Mouse (Mus musculus) forebrain, embryonic 12.5 days (tissue): ENCODE data around the gene Kyat1. TPM values are rescaled to one million over a fixed set of nuclear protein-coding genes. Genes with fewer than 3 reads are reported as not detected.

Source experiments
- ATAC-seq: fragments of 200-750 bp; cut with Nextera tagmentation; 2 replicates; pipeline ENCODE4 v1.8.0; 2017; ENCODE audit warnings: moderate TSS enrichment; ENCODE audit not compliant: low FRiP score
- H3K27ac ChIP-seq: fragments of 300-500 bp; sonication (generic); 2 replicates; pipeline ENCODE4 v1.5.1; 2016; ENCODE audit warnings: mild to moderate bottlenecking
- H3K27me3 ChIP-seq: fragments of 300-500 bp; sonication (generic); 2 replicates; pipeline ENCODE4 v1.6.1; 2016; ENCODE audit warnings: mild to moderate bottlenecking
- H3K36me3 ChIP-seq: fragments of 300-500 bp; sonication (generic); replicated peaks from 2 replicates; pipeline ENCODE4 v1.6.1; 2016; ENCODE audit warnings: mild to moderate bottlenecking
- H3K4me1 ChIP-seq: fragments of 300-500 bp; sonication (generic); 2 replicates; pipeline ENCODE4 v1.6.1; 2016
- H3K4me2 ChIP-seq: fragments of 300-500 bp; sonication (generic); 2 replicates; pipeline ENCODE4 v1.6.1; 2016; ENCODE audit warnings: mild to moderate bottlenecking, moderate library complexity
- H3K4me3 ChIP-seq: fragments of 300-500 bp; sonication (generic); replicated peaks from 2 replicates; pipeline ENCODE4 v1.5.1; 2016; ENCODE audit warnings: mild to moderate bottlenecking
- H3K9ac ChIP-seq: fragments of 300-500 bp; sonication (generic); 2 replicates; pipeline ENCODE4 v1.6.1; 2016; ENCODE audit warnings: mild to moderate bottlenecking
- H3K9me3 ChIP-seq: fragments of 300-500 bp; sonication (generic); 2 replicates; pipeline ENCODE4 v1.6.1; 2016
- WGBS: fragments of 180-500 bp; shearing (Covaris S2); methylation state at CpG from one replicate; pipeline ENCODE4 v1.1.7; 2016; 5-methylcytosine and 5-hydroxymethylcytosine counted together
- polyA plus RNA-seq: library from polyadenylated mRNA; unstranded; fragments of >200 nt; fragmentation: Nextera tagmentation; extraction: Ambion mirVana; gene quantifications from 2 replicates; pipeline ENCODE4 v1.2.1, GENCODE M21; 2016

Kyat1 gene
- 9.0 and 9.4 TPM in 2 replicates for polyA plus RNA-seq

DNA sequence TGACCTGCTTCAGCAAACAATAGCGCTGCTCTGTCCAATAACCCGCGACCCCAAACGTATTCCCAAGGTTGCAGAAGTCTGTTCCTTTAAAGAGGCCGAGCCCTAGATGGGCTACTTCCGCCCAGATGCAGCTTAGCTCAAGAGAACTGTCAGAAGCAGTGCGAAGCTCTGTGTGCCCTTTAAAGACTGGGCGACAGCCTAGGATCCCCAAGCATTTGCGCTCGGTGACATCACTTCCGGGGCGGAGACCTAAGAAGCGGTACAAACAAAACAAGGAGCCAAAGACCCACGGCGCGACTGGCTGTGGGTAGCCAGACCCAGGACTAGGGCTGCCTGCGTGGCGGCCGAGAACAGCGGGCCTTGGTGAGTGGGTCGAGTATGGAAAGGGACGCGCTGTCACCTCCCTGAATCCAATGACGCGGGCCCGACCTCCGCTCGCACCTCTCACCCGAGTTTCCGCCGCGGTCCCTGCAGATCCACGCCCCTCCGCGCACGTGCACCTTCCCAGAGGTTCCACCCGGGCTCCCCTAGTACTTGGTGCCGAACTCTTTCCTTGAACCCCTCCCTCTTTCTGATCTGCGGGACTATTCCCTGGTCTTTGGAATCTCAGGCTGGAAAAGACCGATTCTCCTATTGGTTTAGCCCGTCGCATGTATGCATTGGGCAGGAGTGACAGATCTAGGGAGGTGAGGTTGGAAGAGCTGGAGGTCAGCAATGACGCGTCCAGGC is at the start of gene Kyat1:
TSS of gene Kyat1 (minus strand) at position 219 of the 729 bp plus-strand sequence.
- peak within 1 kb of the TSS; percentile 64 for H3K9ac ChIP-seq
- no peaks in the 10 kb centered on the region for H3K27me3 ChIP-seq
- H3K4me3 ChIP-seq: peak within 1 kb of the TSS; percentile 68
- peak; percentile 96 for ATAC-seq
- H3K27ac ChIP-seq: peak within 1 kb of the TSS; percentile 59; the same call in 1 of the 2 replicates
- H3K36me3 ChIP-seq: no peaks in the 10 kb centered on the region
- H3K4me2 ChIP-seq: peak within 1 kb of the TSS; percentile 80
- under 1% methylated on average over 44 of the region's 44 CpGs for WGBS
- H3K4me1 ChIP-seq: peaks cover 18% of the 10 kb centered on the region
- no peaks in the 10 kb centered on the region for H3K9me3 ChIP-seq

DNA sequence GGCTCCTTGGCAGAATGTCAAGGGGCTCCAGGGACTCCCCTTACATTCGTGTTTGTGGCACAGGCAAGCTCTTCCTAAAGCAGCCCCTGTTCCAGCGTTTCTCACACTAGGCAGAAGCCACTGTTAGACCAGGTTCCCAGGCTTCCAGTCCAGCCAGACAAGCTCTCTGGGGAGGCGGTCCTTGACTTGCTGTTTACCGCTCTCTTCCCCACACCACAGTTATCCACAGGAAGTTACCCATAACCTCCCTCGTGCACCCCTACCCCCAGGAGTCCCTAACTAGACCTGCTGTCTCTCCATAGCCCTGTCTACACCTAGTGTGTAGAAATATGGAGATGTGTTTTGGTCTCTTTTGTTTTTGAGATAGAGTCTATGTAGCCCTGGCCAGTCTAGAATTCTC is 48.2 kb upstream of the Kyat1 start:
- peaks cover 89% of the 10 kb centered on the region for H3K36me3 ChIP-seq
- no peaks in the 10 kb centered on the region for H3K27me3 ChIP-seq
- WGBS: 86% methylated on average over 5 of the region's 5 CpGs
- ATAC-seq: no peak
- H3K27ac ChIP-seq: no peak overlapping the region
- H3K4me1 ChIP-seq: peaks cover 4% of the 10 kb centered on the region; the same call in 1 of the 2 replicates
- H3K9me3 ChIP-seq: no peaks in the 10 kb centered on the region
- H3K9ac ChIP-seq: no peak overlapping the region
- H3K4me2 ChIP-seq: no peak overlapping the region
- H3K4me3 ChIP-seq: no peak overlapping the region

- Histone ChIP-seq H3K4me3 (no peak overlapping the region), H3K27me3 (no peaks in the 10 kb centered on the region), H3K27ac (no peak overlapping the region), H3K4me2 (no peak overlapping the region), H3K4me1 (peaks cover 4% of the 10 kb centered on the region; the same call in 1 of the 2 replicates), H3K9ac (no peak overlapping the region), H3K36me3 (peaks cover 86% of the 10 kb centered on the region), H3K9me3 (no peaks in the 10 kb centered on the region)
- no peak for ATAC-seq
- 80% methylated on average over 3 of the region's 3 CpGs for WGBS
These were observed 46.9 kb upstream of the Kyat1 start for GRCm38 (mm10) chr2:30252521-30252920.

- H3K9ac ChIP-seq: no peak overlapping the region
- no peaks in the 10 kb centered on the region for H3K27me3 ChIP-seq
- H3K9me3 ChIP-seq: no peaks in the 10 kb centered on the region
- H3K36me3 ChIP-seq: peaks cover 76% of the 10 kb centered on the region
- ATAC-seq: no peak
- H3K4me2 ChIP-seq: no peak overlapping the region
- H3K4me3 ChIP-seq: no peak overlapping the region
- WGBS: 89% methylated on average over 5 of the region's 5 CpGs
- H3K4me1 ChIP-seq: peaks cover 4% of the 10 kb centered on the region; the same call in 1 of the 2 replicates
- 0 out of 2 replicates have a peak overlapping the region, but pooled peaks have one; percentile 15 for H3K27ac ChIP-seq
These were observed 45.9 kb upstream of the Kyat1 start for GRCm38 (mm10) chr2:30251417-30252104.

GRCm38 (mm10) chr2:30250166-30251128 is 44.8 kb upstream of the Kyat1 start:
- Histone ChIP-seq H3K36me3 (peaks cover 65% of the 10 kb centered on the region), H3K27ac (no peak overlapping the region), H3K27me3 (no peaks in the 10 kb centered on the region), H3K4me1 (peaks cover 4% of the 10 kb centered on the region; the same call in 1 of the 2 replicates), H3K4me2 (no peak overlapping the region), H3K9me3 (no peaks in the 10 kb centered on the region), H3K9ac (no peak overlapping the region), H3K4me3 (no peak overlapping the region)
- no peak for ATAC-seq
- WGBS: 89% methylated on average over 10 of the region's 10 CpGs

GRCm38 (mm10) chr2:30249182-30249581 is 43.5 kb upstream of the Kyat1 start:
- Histone ChIP-seq H3K4me1 (peaks cover 4% of the 10 kb centered on the region; the same call in 1 of the 2 replicates), H3K36me3 (peaks cover 63% of the 10 kb centered on the region), H3K4me3 (no peak overlapping the region), H3K4me2 (no peak overlapping the region), H3K27ac (no peak overlapping the region), H3K9me3 (no peaks in the 10 kb centered on the region), H3K9ac (no peak overlapping the region), H3K27me3 (no peaks in the 10 kb centered on the region)
- 96% methylated on average over 3 of the region's 3 CpGs for WGBS
- no peak for ATAC-seq

GRCm38 (mm10) chr2:30247681-30248080 is 42.0 kb upstream of the Kyat1 start:
- Histone ChIP-seq H3K27ac (no peak overlapping the region), H3K4me3 (no peak overlapping the region), H3K9ac (no peak overlapping the region), H3K4me1 (peaks cover 6% of the 10 kb centered on the region), H3K36me3 (peaks cover 65% of the 10 kb centered on the region), H3K4me2 (no peak overlapping the region), H3K27me3 (no peaks in the 10 kb centered on the region), H3K9me3 (no peaks in the 10 kb centered on the region)
- 82% methylated on average over 4 of the region's 4 CpGs for WGBS
- ATAC-seq: no peak

GRCm38 (mm10) chr2:30247036-30247435 is 41.4 kb upstream of the Kyat1 start:
- H3K27me3 ChIP-seq: no peaks in the 10 kb centered on the region
- H3K9me3 ChIP-seq: no peaks in the 10 kb centered on the region
- peaks cover 70% of the 10 kb centered on the region for H3K36me3 ChIP-seq
- H3K4me3 ChIP-seq: no peak overlapping the region
- WGBS: 91% methylated on average over 5 of the region's 5 CpGs
- H3K4me2 ChIP-seq: no peak overlapping the region
- no peak overlapping the region for H3K27ac ChIP-seq
- no peak overlapping the region for H3K9ac ChIP-seq
- ATAC-seq: no peak
- peaks cover 9% of the 10 kb centered on the region for H3K4me1 ChIP-seq

DNA sequence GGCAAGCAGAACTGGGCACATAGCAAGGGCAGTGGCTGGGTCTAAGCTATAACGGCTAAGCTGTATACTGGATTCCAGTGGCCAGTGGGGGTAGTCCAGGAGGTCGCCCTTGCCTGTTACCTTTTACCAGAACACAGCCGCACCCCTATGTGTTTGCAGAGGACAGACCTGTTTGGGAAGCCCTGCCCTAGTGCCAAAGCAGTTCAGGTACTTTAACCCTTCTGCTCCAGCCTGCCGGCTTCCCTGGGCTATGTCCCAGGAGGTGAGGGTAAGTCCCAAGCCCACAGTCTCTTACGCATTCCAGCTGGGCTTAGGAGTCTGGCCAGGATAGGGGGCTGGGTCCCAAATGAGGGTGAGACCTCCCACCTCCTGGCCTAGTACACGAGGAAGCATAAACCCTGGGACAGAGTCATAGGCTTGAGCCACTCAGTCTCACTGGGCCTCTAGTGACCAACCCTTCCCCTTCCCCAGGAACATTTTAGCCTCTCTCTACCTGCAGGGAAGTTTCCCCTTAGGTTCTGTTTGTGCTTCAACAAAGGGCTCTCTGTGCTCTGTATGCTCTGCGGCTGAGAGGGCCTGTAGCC is 39.0 kb upstream of the Kyat1 start:
- Histone ChIP-seq H3K4me1 (peaks cover 16% of the 10 kb centered on the region), H3K9me3 (no peaks in the 10 kb centered on the region), H3K27me3 (no peaks in the 10 kb centered on the region), H3K4me3 (no peak overlapping the region), H3K27ac (no peak overlapping the region), H3K4me2 (no peak overlapping the region), H3K36me3 (peaks cover 73% of the 10 kb centered on the region), H3K9ac (no peak overlapping the region)
- ATAC-seq: no peak
- WGBS: 81% methylated on average over 7 of the region's 7 CpGs

DNA sequence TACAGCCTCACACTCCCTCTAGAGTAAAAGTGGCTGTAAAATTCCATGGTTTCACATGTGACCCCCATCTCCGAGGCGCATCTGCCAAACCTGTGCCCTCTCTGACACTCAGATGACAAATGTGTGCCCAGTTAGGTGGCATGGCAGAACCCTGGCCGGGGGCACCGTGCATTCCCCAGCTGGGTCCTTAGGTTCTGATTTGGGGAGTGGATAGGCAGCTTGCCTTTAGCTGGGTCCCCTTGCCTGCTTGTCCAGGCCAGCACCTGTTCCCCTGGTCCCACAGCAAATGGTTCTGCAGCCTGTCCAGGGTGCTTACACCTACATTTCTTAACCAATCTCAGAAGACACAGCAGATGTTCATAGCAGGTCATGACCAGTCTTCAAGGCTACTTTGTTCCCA is 37.7 kb upstream of the Kyat1 start:
- no peak overlapping the region for H3K4me2 ChIP-seq
- peaks cover 60% of the 10 kb centered on the region for H3K36me3 ChIP-seq
- H3K4me1 ChIP-seq: peaks cover 29% of the 10 kb centered on the region
- no peak overlapping the region for H3K27ac ChIP-seq
- H3K9me3 ChIP-seq: no peaks in the 10 kb centered on the region
- no peaks in the 10 kb centered on the region for H3K27me3 ChIP-seq
- no peak overlapping the region for H3K4me3 ChIP-seq
- WGBS: 96% methylated on average over 4 of the region's 4 CpGs
- no peak overlapping the region for H3K9ac ChIP-seq
- ATAC-seq: no peak

- ATAC-seq: no peak
- no peak overlapping the region for H3K4me2 ChIP-seq
- no peak overlapping the region; the same call in 1 of the 2 replicates for H3K9ac ChIP-seq
- peaks cover 30% of the 10 kb centered on the region for H3K4me1 ChIP-seq
- 64% methylated on average over 4 of the region's 4 CpGs for WGBS
- no peak overlapping the region for H3K4me3 ChIP-seq
- no peaks in the 10 kb centered on the region for H3K9me3 ChIP-seq
- H3K27ac ChIP-seq: peak overlapping the region; percentile 26; the same call in 1 of the 2 replicates
- no peaks in the 10 kb centered on the region for H3K27me3 ChIP-seq
- H3K36me3 ChIP-seq: peaks cover 55% of the 10 kb centered on the region
These were observed 36.9 kb upstream of the Kyat1 start for GRCm38 (mm10) chr2:30242509-30242908.
